Mouse (Mus musculus): ENCODE measurements around the gene Map3k10.

DNA sequence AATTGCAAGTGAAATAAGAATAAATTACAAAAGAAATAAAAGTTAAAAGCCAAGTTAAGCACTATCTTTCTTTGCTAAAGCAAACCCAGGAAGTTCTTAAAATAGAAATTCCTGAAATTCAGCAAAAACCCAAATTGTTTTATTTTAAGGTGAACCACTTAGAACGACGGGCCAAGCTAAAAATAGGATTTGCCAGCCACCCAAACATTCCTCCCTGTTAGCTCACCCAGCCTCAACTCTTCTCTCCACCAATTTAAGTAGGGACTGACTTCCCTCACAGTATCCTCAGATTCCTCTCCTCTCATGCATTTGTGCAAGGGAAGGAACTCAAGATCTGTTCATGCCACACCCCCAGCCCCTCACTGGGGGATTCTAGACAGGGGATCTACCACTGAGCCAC is 8.8 kb upstream of the Map3k10 start:
- TF ChIP-seq ZNF384 (IDR thresholded peaks at IDR 0.05; ENCODE audit: low read depth, low read length) (no peak), NELFE (IDR thresholded peaks at IDR 0.05; ENCODE audit: low read depth, low read length) (no peak), CTCF (conservative IDR thresholded peaks at IDR 0.05 in 1 of 2, IDR thresholded peaks at IDR 0.05 in 1 of 2; ENCODE audit: low read depth in 2 of 2, low read length in 2 of 2) (no peak), USF2 (conservative IDR thresholded peaks at IDR 0.05; ENCODE audit: low read depth, low read length) (no peak), POLR2A (IDR thresholded peaks at IDR 0.05; ENCODE audit: low read depth, low read length) (no peak), EP300 (IDR thresholded peaks at IDR 0.05; ENCODE audit: low read length) (no peak), HCFC1 (IDR thresholded peaks at IDR 0.05; ENCODE audit: low read depth, low read length) (no peak), ELF1 (IDR thresholded peaks at IDR 0.05; ENCODE audit: low read depth, low read length) (no peak), JUN (IDR thresholded peaks at IDR 0.05; ENCODE audit: insufficient read depth, low read depth, low read length) (no peak)
